Mouse (Mus musculus): ENCODE measurements around the gene Olfr1231.

The Olfr1231 gene

DNA sequence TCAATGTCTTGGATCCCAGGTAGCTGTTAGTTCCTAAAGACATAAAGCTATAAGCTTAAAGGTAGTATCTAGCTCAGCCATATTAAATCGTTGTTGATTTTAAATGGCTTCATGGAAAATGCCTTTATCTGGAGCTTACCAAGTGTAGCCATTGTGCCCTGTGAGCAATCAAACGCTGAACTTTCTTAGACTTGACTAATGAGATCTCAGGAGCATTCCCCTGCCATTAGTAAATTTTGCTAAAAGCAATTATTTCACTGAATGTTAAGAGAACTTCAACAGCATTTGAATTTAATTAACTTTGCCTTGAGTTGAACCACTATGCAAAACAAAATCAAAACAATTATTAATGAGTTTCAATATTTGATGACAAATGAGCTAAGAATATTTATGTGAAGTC lies at the start of gene Olfr1231:
Olfr1231 (minus strand) TSS at position 101 of the 400 bp plus-strand sequence.
- no peak for DNase-seq (ENCODE audit: low spot score in 2 of 2)

DNA sequence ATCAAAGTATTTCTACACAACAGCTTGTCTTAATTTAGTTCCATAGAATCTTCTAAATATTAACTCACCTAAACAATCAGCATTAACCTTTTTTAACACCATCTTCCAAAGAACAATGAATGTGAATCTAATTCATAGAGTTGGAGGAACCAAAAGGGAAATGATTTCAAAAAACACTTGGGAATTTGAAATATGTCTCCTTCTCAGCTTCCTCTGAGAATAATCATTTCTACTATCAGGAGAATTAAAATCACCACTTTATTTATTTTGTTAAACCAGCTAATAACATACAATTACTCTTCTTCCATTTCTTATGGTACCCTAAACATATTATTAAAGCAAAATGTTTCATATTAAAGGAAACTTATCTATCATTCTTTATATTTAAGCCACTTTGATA lies 35.4 kb upstream of the Olfr1231 start, which contains the start of gene Olfr1233:
Olfr1233 (minus strand) TSS at position 101 of the 400 bp plus-strand sequence.
- no peak for DNase-seq (ENCODE audit: low spot score in 2 of 2)

DNA sequence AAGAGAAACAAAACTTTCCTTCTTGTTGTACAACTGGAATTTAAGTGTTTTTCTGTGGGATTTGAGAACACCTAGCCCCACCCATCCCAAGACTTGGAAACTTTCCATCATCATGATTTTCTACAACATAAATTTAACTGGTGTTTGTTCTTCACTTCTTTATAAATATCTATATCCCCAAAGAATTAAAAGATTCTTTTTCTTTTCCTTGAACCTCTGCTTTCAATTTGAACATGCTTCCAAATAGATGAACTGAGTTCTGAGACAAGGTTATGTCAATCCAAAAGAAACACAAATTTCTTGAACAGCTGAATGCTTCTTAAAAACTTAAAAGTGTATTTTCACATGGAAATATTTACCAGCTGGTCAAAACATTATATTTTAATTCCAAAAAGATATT lies 22.7 kb upstream of the Olfr1231 start, which contains the start of gene Olfr1232:
Olfr1232 (minus strand) TSS at position 101 of the 400 bp plus-strand sequence.
- no peak for DNase-seq (ENCODE audit: low spot score in 2 of 2)

DNA sequence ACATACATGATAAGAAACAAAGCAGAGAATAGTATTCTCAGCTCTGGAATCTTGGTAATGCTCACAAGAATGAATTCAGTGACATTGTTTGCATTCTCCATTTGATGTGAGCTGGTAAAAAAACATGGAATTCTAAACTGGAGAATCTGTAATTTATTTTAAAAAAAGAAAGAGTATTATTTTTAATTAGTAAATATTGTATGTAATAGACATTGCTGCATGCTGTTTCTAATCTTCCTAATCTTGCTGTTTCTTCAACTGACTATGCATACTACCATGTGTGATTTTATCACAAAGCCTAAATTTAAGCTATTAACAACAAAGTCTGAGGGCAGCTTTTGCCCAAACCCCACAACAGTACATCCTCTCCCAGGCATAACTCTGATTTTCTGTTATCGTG lies 9.7 kb downstream of the Olfr1231 start, which contains the start of gene Olfr1230:
Olfr1230 (minus strand) TSS at position 101 of the 400 bp plus-strand sequence.
- no peak for DNase-seq (ENCODE audit: low spot score in 2 of 2)

DNA sequence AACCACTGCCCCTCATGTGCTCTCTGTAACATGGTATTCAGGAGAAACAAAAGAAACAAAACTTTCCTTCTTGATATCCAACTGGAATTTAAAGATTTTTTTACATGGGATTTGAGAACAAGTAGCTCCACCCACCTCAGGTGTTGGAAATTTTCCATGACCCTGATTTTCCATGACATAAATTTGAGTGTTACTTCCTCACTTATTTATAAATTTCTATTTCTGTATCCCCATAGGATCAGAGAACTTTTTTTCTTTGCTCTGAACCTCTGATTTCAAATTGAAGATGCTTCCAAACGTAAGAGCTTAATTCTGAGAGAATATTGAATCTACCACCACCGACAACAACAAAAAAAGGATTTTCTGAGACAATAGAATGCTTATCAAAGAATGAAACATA lies 19.0 kb downstream of the Olfr1231 start, which contains the start of gene Olfr1229:
Olfr1229 (minus strand) TSS at position 101 of the 400 bp plus-strand sequence.
- no peak for DNase-seq (ENCODE audit: low spot score in 2 of 2)

DNA sequence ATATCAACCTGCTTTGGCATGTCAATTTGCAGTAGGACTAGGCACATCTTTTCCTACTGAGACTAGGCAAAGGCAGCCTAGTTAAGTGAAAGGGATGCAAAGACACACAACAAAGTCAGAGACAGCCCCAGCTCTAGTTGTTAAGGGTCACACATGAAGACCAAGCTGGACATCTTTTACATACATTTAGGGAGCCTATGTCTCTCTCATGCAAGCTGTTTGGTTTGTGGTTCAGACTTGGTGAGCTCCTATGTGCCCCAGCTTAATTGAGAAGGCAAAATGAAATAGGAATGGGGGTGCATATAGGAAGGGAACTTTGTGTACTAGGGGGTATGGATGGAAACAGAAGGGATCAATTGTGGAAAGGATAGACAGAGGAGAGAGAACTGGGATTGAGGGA lies 52.9 kb downstream of the Olfr1231 start, which contains the start of gene Olfr1228:
Olfr1228 (minus strand) TSS at position 101 of the 400 bp plus-strand sequence.
- no peak for DNase-seq (ENCODE audit: low spot score in 2 of 2)
